Mouse (Mus musculus) limb, embryonic 15.5 days (tissue): ENCODE data around the gene Tbx6. TPM values are rescaled to one million over a fixed set of nuclear protein-coding genes. Genes with fewer than 3 reads are reported as not detected.

Experiments
- ATAC-seq: fragments of 200-750 bp; cut with Nextera tagmentation; 2 replicates; pipeline ENCODE4 v1.8.0; 2017; ENCODE audit warnings: low read depth, moderate TSS enrichment; ENCODE audit not compliant: insufficient number of reproducible peaks, low FRiP score, low TSS enrichment
- H3K27ac ChIP-seq: fragments of 300-500 bp; sonication (generic); 2 replicates; pipeline ENCODE4 v1.5.1; 2015; ENCODE audit warnings: moderate library complexity, mild to moderate bottlenecking, inconsistent platforms
- H3K27me3 ChIP-seq: fragments of 300-500 bp; sonication (generic); 2 replicates; pipeline ENCODE4 v1.6.1; 2015; ENCODE audit warnings: inconsistent platforms
- H3K36me3 ChIP-seq: fragments of 300-500 bp; sonication (generic); 2 replicates; pipeline ENCODE4 v1.6.1; 2015; ENCODE audit warnings: inconsistent platforms
- H3K4me1 ChIP-seq: fragments of 300-500 bp; sonication (generic); 2 replicates; pipeline ENCODE4 v1.6.1; 2015; ENCODE audit warnings: inconsistent platforms
- H3K4me2 ChIP-seq: fragments of 300-500 bp; sonication (generic); 2 replicates; pipeline ENCODE4 v1.6.1; 2015; ENCODE audit warnings: mild to moderate bottlenecking, inconsistent platforms
- H3K4me3 ChIP-seq: fragments of 300-500 bp; sonication (generic); 2 replicates; pipeline ENCODE4 v1.5.1; 2015; ENCODE audit warnings: mild to moderate bottlenecking, inconsistent platforms
- H3K9ac ChIP-seq: fragments of 300-500 bp; sonication (generic); 2 replicates; pipeline ENCODE4 v1.6.1; 2015; ENCODE audit warnings: inconsistent platforms
- H3K9me3 ChIP-seq: fragments of 300-500 bp; sonication (generic); 2 replicates; pipeline ENCODE4 v1.6.1; 2016; ENCODE audit warnings: inconsistent platforms
- WGBS: fragments of 180-500 bp; shearing (Covaris S2); methylation state at CpG from one replicate; pipeline ENCODE4 v1.1.7; 2015; 5-methylcytosine and 5-hydroxymethylcytosine counted together
- polyA plus RNA-seq: library from polyadenylated mRNA; unstranded; fragments of >200 nt; fragmentation: Nextera tagmentation; extraction: Ambion mirVana; gene quantifications from 2 replicates; pipeline ENCODE4 v1.2.1, GENCODE M21; 2015

The Tbx6 gene
- polyA plus RNA-seq, 1 experiment from 2014 or later = 0.37 TPM

DNA sequence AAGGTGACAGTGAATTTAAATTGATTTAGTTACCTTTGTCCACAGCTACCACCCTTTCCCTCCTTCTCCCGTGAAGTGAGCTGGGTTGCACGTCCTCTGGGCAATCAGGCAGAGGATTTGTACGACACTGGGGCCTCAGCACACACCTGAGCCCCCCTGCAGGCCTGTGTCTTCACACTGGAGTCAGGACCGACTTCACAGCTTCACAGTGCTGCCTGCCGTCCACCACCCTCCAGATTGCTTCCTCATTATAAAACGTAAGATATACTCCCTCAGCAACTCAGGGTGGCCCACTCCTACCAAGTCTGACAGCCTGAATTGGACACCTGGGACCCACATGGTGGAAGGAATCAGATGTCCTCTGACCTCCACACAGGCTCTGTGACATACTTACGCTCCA is 22.7 kb upstream of the Tbx6 start:
- Histone ChIP-seq H3K27ac (no peak overlapping the region), H3K9me3 (no peaks in the 10 kb centered on the region), H3K4me2 (no peak overlapping the region), H3K36me3 (peaks cover 8% of the 10 kb centered on the region), H3K4me1 (peaks cover 40% of the 10 kb centered on the region), H3K4me3 (no peak overlapping the region), H3K9ac (no peak overlapping the region), H3K27me3 (no peaks in the 10 kb centered on the region)
- WGBS = 60% methylated on average over 7 of the region's 7 CpGs
- ATAC-seq = no peak

DNA sequence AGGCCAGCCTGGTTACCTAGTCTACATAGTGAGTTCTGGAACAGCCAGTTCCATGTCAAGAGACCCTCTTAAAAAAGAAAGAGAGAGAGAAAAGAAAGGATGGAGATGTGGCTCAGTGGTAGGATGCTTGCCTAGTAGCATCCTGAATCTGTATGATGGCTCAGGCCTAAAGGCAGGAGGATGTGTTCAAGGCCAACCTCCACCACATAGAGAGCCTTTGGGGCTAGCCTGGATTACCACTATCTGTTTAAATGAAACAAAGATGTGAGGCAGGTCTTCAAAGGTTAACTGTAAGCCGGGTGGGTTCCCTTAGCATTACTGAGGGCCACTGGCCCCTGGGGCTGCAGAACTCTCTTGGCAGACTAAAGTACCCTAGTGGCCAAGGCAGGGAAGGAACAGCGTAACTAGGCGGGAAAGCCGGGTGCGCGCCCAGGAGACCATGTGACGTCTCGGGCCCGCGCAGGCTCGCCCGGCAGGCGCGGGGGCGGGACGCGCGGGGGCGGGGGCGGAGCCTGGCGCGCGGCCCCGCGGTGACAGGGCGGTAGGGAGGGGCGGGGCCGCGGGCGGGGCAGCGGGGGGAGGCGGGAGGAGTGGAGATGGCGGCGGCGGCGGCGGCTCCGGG is 22.1 kb upstream of the Tbx6 start, which contains the start of gene Mapk3:
TSS of gene Mapk3 (plus strand) at position 552 of the 622 bp plus-strand sequence.
- ATAC-seq = peak; percentile 49
- Histone ChIP-seq H3K27ac (peak within 1 kb of the TSS; percentile 89), H3K36me3 (peaks cover 14% of the 10 kb centered on the region), H3K27me3 (no peaks in the 10 kb centered on the region), H3K4me2 (peak within 1 kb of the TSS; percentile 90), H3K4me1 (peaks cover 40% of the 10 kb centered on the region), H3K4me3 (peak within 1 kb of the TSS; percentile 78), H3K9ac (peak within 1 kb of the TSS; percentile 78), H3K9me3 (no peaks in the 10 kb centered on the region)
- under 1% methylated on average over 34 of the region's 38 CpGs for WGBS

DNA sequence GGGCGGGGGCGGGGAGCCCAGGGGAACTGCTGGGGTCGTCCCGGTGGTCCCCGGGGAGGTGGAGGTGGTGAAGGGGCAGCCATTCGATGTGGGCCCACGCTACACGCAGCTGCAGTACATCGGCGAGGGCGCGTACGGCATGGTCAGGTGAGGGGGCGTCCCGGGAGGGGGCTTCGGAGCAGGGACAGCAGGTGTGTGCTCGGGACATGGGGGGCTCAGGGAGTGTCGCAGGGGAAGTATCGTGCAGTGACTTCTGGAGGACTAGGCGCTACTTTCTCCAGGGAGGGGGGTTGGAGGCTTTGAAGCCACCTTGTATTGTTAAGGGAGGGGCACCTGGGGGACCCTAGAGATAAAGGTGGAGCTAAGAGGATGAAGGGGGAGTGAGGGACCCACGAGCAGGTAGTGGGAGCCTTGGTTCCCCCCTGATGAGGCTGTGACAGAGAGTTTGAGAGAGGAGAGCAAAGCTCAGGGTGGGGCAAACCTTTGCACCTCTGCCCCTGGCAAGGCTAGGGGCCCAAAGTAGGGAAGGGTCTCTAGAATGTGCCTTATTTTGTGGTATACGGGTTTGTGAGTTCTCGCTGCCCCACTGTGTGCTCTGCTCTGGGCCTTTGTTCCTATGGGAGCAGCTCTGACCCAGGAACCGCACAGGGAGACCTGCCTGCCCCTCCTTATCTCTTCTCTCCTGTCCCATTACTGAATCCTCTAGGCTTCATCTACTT is 21.5 kb upstream of the Tbx6 start:
- ATAC-seq = no peak; the same call in none of the 2 replicates
- under 1% methylated on average over 23 of the region's 24 CpGs for WGBS
- peak overlapping the region; percentile 89 for H3K27ac ChIP-seq

DNA sequence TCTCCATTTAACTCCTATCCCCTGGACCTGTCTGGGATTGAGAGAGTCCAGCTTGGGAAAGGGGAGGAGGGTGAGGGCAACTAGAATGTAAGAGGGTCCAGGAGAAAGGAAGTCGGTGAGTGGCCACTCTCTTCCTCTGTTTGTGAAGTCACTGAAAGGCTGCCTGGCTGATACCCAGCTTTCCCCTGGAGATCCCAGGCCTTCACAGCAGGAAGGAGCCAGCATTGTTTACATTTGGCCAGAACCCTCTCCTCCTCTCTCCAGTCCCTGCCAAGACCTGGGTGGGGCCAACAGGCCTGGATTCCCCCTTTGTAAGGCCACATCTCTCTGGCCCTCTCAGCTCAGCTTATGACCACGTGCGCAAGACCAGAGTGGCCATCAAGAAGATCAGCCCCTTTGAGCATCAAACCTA is 20.9 kb upstream of the Tbx6 start:
- Histone ChIP-seq H3K9ac (peak overlapping the region; percentile 78), H3K36me3 (peaks cover 26% of the 10 kb centered on the region), H3K9me3 (no peaks in the 10 kb centered on the region), H3K4me2 (peak overlapping the region; percentile 90), H3K27me3 (no peaks in the 10 kb centered on the region), H3K4me3 (peak overlapping the region; percentile 78), H3K4me1 (peaks cover 36% of the 10 kb centered on the region), H3K27ac (peak overlapping the region; percentile 89)
- WGBS = 22% methylated on average over 3 of the region's 3 CpGs
- ATAC-seq = no peak; the same call in 1 of the 2 replicates

More for the DNA sequence above, 21.5 kb upstream of the Tbx6 start:
- Histone ChIP-seq H3K9me3 (no peaks in the 10 kb centered on the region), H3K27me3 (no peaks in the 10 kb centered on the region), H3K4me1 (peaks cover 40% of the 10 kb centered on the region), H3K4me2 (peak overlapping the region; percentile 90), H3K4me3 (peak overlapping the region; percentile 78), H3K9ac (peak overlapping the region; percentile 78), H3K36me3 (peaks cover 20% of the 10 kb centered on the region)

DNA sequence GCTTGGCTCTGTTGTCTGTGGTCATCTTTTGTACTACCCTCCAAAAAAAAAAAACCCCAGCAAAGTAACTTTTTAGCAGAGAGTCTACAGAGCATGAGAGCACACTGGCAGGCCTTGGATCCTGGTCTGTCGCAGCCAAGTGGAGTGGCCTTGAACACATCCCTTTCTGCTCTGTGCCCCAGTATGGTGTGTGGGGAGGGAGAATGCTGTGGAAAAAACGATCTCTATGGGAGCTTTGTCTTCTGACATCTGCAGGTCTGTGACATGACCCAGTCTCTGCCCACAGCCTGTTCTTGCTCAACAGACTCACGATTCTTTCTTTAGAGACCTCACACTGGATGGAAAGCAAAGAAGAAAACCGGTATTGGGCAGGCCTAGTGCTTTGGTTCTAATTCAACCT is 20.3 kb upstream of the Tbx6 start:
- H3K27me3 ChIP-seq = no peaks in the 10 kb centered on the region
- H3K4me1 ChIP-seq = peaks cover 36% of the 10 kb centered on the region
- H3K4me2 ChIP-seq = peak overlapping the region; percentile 90
- peaks cover 30% of the 10 kb centered on the region for H3K36me3 ChIP-seq
- 65% methylated on average over 4 of the region's 4 CpGs for WGBS
- H3K27ac ChIP-seq = peak overlapping the region; percentile 89
- H3K9ac ChIP-seq = no peak overlapping the region
- no peaks in the 10 kb centered on the region for H3K9me3 ChIP-seq
- peak overlapping the region; percentile 78 for H3K4me3 ChIP-seq
- no peak for ATAC-seq

DNA sequence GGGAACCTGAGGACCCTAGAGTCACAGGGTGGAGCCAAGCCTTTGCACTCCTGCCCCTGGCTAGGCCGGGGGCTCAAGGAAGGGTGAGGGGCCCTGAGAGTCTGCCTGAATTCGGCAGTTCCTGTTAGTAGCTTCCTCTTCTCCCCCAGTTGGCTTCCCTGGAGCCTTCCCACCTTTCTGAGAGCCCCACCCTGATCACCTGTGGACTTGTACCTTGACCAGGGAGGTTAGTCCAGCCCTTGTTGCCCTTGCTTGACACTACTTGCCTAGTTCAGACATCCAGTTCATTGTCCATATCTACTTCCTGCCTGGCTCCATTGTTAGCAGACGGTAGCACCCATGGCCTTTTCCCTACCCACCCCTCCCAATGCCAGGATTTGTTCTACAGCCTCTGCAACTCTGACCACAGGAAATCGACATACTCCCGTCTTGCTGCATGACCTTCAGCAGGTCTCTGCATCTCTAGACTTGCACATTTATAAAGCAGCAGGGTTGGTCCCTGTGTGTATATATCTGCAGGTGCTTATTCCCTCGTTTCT is 19.7 kb upstream of the Tbx6 start:
- Histone ChIP-seq H3K4me2 (0 out of 2 replicates have a peak overlapping the region, but pooled peaks have one; percentile 90), H3K9me3 (no peaks in the 10 kb centered on the region), H3K9ac (no peak overlapping the region), H3K36me3 (peaks cover 37% of the 10 kb centered on the region), H3K4me3 (no peak overlapping the region), H3K27me3 (no peaks in the 10 kb centered on the region), H3K4me1 (peaks cover 36% of the 10 kb centered on the region), H3K27ac (peak overlapping the region; percentile 89; the same call in 1 of the 2 replicates)
- ATAC-seq = no peak
- 71% methylated on average over 6 of the region's 6 CpGs for WGBS

DNA sequence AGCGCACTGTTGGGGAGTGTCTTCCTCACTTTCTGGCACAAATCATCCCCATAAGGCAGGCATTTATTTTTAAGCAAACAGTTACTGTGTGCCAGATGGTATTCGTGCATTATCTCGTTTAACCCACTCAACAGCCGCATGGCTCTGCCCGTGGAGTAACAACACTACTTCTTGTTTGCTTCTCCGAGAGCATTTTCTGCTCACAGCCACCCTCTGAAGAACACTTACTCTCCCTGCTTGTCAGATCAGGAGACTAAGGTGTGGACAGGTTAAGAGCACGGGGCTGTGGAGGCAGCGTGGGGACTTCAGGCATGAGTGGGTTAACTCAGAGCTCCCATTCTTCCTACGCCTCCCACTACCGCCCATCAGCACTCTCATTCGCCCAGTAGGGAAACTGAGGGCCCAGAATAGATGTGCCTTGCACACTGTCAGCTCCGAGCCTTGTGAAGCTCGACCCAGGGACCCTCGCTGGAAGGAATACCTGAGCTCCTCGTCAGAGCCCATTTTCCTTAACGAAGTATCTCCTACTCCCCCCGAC is 18.7 kb upstream of the Tbx6 start:
- no peak for ATAC-seq
- Histone ChIP-seq H3K4me3 (peak overlapping the region; percentile 12; the same call in 1 of the 2 replicates), H3K4me1 (peaks cover 36% of the 10 kb centered on the region), H3K9ac (no peak overlapping the region), H3K4me2 (0 out of 2 replicates have a peak overlapping the region, but pooled peaks have one; percentile 12), H3K36me3 (peaks cover 46% of the 10 kb centered on the region), H3K27me3 (no peaks in the 10 kb centered on the region), H3K9me3 (no peaks in the 10 kb centered on the region), H3K27ac (peak overlapping the region; percentile 4; the same call in 1 of the 2 replicates)
- 64% methylated on average over 17 of the region's 17 CpGs for WGBS

DNA sequence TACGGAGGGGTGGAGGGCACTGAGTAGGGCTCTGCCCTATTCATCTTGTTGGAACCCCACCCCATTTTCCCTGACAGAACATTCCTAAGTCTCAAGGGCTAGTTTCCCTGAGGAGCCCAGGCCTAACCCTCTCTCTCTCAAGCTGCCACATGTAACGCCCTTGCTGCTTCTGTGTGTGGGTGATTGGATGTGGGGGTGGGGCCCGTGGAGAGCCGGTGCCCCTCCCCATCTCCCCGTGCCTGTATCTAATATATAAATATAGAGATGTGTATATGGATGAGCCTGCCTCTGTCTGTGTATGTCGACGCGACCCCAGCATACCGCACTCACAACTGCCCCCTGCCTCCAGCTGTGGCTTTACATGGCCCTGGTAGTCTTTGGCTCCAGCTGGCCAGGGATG is 15.7 kb upstream of the Tbx6 start:
- H3K4me3 ChIP-seq = no peak overlapping the region
- 90% methylated on average over 9 of the region's 9 CpGs for WGBS
- peaks cover 27% of the 10 kb centered on the region for H3K4me1 ChIP-seq
- no peak overlapping the region for H3K27ac ChIP-seq
- no peak overlapping the region for H3K4me2 ChIP-seq
- no peaks in the 10 kb centered on the region for H3K27me3 ChIP-seq
- H3K36me3 ChIP-seq = peaks cover 76% of the 10 kb centered on the region
- no peak overlapping the region for H3K9ac ChIP-seq
- H3K9me3 ChIP-seq = no peaks in the 10 kb centered on the region
- no peak for ATAC-seq

DNA sequence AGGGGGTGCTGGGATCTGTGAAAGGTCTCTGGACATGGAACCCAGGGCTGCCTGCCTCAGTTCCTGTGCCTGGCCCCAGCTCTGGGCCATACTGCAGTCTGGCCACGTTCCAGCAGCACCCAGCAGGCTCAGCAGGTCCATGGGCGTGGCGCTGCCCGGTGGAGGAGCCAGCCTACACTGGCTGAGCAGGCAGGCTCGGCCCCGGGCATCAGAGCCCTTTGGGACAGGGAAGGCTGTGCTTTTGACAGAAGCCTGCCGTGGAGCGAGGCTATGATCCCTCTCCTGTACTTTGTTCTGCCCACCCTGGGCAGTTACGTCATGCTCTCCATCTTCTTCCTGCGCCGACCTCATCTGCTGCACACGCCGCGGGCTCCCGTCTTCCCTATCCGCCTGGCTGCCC is 15.1 kb upstream of the Tbx6 start, which contains the start of gene Gdpd3:
TSS of gene Gdpd3 (plus strand) at position 134 of the 400 bp plus-strand sequence.
- Histone ChIP-seq H3K9ac (no peak within 1 kb of the TSS), H3K9me3 (no peaks in the 10 kb centered on the region), H3K4me1 (peaks cover 20% of the 10 kb centered on the region), H3K36me3 (peaks cover 83% of the 10 kb centered on the region), H3K4me3 (no peak within 1 kb of the TSS), H3K27ac (0 out of 2 replicates have a peak within 1 kb of the TSS, but pooled peaks have one; percentile 22), H3K27me3 (no peaks in the 10 kb centered on the region), H3K4me2 (no peak within 1 kb of the TSS)
- WGBS = 85% methylated on average over 16 of the region's 16 CpGs
- no peak for ATAC-seq

DNA sequence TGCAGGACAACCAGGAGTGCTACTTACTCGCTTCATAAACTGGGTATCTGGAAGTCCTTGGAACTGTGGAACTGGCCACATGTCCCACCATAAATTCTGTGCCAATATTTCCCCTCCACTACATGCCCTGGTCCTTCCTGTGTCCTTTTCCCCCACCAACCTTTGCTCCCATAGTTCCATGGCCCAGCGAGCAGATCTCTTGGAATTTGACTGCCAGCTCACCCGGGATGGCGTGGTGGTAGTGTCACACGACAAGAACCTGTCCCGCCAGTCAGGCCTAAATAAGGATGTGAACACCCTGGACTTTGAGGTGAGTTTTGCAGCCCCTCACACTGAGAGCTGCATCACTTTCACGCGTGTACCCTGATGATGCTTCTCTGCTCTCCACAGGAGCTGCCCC is 14.3 kb upstream of the Tbx6 start:
- H3K27ac ChIP-seq = no peak overlapping the region
- peaks cover 86% of the 10 kb centered on the region for H3K36me3 ChIP-seq
- H3K4me2 ChIP-seq = no peak overlapping the region
- peaks cover 13% of the 10 kb centered on the region; the same call in 1 of the 2 replicates for H3K4me1 ChIP-seq
- H3K4me3 ChIP-seq = no peak overlapping the region
- no peaks in the 10 kb centered on the region for H3K9me3 ChIP-seq
- no peak for ATAC-seq
- no peak overlapping the region for H3K9ac ChIP-seq
- no peaks in the 10 kb centered on the region for H3K27me3 ChIP-seq
- WGBS = 87% methylated on average over 8 of the region's 8 CpGs

DNA sequence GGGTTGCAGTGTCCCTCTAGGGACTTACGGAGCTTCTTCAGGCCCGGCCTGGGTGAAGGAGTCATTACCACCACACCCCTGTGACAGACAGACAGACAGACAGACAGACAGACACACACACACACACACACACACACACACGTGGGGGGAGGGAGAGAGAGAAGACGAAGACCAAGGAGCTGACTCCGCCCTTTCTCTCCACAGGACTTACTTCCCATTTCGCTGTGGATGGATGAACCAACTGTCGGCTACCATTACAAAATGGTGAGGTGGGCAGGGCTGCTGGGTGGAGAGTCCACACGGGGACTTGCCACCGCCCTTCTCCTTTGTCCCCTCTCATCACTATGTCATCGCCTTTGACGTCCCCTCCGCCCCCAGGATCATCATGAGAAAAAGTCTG is 10.5 kb upstream of the Tbx6 start:
- Histone ChIP-seq H3K9me3 (no peaks in the 10 kb centered on the region), H3K4me1 (peaks cover 3% of the 10 kb centered on the region), H3K27ac (no peak overlapping the region), H3K4me2 (no peak overlapping the region), H3K4me3 (no peak overlapping the region), H3K27me3 (no peaks in the 10 kb centered on the region), H3K9ac (no peak overlapping the region), H3K36me3 (peaks cover 61% of the 10 kb centered on the region)
- ATAC-seq = no peak
- 80% methylated on average over 12 of the region's 12 CpGs for WGBS
